Mouse (Mus musculus): Measurements from ENCODE around the gene Cobll1. TPM values are rescaled to one million over a fixed set of nuclear protein-coding genes. Genes with fewer than 3 reads are reported as not detected.

Cobll1 gene
- polyA plus RNA-seq, 1 experiment: 19.0 TPM

- DNase-seq (ENCODE audit: low spot score): no peak
These were observed 42.2 kb downstream of the Cobll1 start for GRCm38 (mm10) chr2:65196994-65197393.

- DNase-seq (ENCODE audit: low spot score): no peak
These were observed 43.8 kb downstream of the Cobll1 start for GRCm38 (mm10) chr2:65195233-65196010.

- no peak for DNase-seq (ENCODE audit: low spot score)
These were observed 46.0 kb downstream of the Cobll1 start for GRCm38 (mm10) chr2:65193091-65193795.

GRCm38 (mm10) chr2:65191398-65191797 is 47.8 kb downstream of the Cobll1 start:
- DNase-seq (ENCODE audit: low spot score): no peak

GRCm38 (mm10) chr2:65189346-65189745 is 49.9 kb downstream of the Cobll1 start:
- DNase-seq (ENCODE audit: low spot score): no peak

- DNase-seq (ENCODE audit: low spot score): no peak
These were observed 50.6 kb downstream of the Cobll1 start for GRCm38 (mm10) chr2:65188585-65188984.

- DNase-seq (ENCODE audit: low spot score): no peak
These were observed 51.6 kb downstream of the Cobll1 start for GRCm38 (mm10) chr2:65187652-65188051.

GRCm38 (mm10) chr2:65187164-65187563 is 52.0 kb downstream of the Cobll1 start:
- DNase-seq (ENCODE audit: low spot score): no peak

GRCm38 (mm10) chr2:65182747-65183146 is 56.5 kb downstream of the Cobll1 start:
- DNase-seq (ENCODE audit: low spot score): no peak

GRCm38 (mm10) chr2:65181736-65182135 is 57.5 kb downstream of the Cobll1 start:
- DNase-seq (ENCODE audit: low spot score): no peak

- DNase-seq (ENCODE audit: low spot score): no peak
These were observed 58.0 kb downstream of the Cobll1 start for GRCm38 (mm10) chr2:65181066-65181716.

- no peak for DNase-seq (ENCODE audit: low spot score)
These were observed 63.6 kb downstream of the Cobll1 start for GRCm38 (mm10) chr2:65175645-65176044.

- DNase-seq (ENCODE audit: low spot score): no peak
These were observed 67.1 kb downstream of the Cobll1 start for GRCm38 (mm10) chr2:65172071-65172470.

GRCm38 (mm10) chr2:65171516-65171915 is 67.7 kb downstream of the Cobll1 start:
- no peak for DNase-seq (ENCODE audit: low spot score)

GRCm38 (mm10) chr2:65170693-65171456 is 68.3 kb downstream of the Cobll1 start:
- no peak for DNase-seq (ENCODE audit: low spot score)

GRCm38 (mm10) chr2:65170256-65170655 is 68.9 kb downstream of the Cobll1 start:
- DNase-seq (ENCODE audit: low spot score): no peak

- no peak for DNase-seq (ENCODE audit: low spot score)
These were observed 75.2 kb downstream of the Cobll1 start for GRCm38 (mm10) chr2:65163990-65164389.

- no peak for DNase-seq (ENCODE audit: low spot score)
These were observed 76.6 kb downstream of the Cobll1 start for GRCm38 (mm10) chr2:65162625-65163024.

- DNase-seq (ENCODE audit: low spot score): no peak
These were observed 77.5 kb downstream of the Cobll1 start for GRCm38 (mm10) chr2:65161715-65162114.

GRCm38 (mm10) chr2:65157981-65158651 is 81.1 kb downstream of the Cobll1 start:
- no peak for DNase-seq (ENCODE audit: low spot score)

- no peak for DNase-seq (ENCODE audit: low spot score)
These were observed 81.9 kb downstream of the Cobll1 start for GRCm38 (mm10) chr2:65157325-65157724.
